Comparison of ENCODE assay signal across 8 mouse cellular contexts in the genomic region with DNA sequence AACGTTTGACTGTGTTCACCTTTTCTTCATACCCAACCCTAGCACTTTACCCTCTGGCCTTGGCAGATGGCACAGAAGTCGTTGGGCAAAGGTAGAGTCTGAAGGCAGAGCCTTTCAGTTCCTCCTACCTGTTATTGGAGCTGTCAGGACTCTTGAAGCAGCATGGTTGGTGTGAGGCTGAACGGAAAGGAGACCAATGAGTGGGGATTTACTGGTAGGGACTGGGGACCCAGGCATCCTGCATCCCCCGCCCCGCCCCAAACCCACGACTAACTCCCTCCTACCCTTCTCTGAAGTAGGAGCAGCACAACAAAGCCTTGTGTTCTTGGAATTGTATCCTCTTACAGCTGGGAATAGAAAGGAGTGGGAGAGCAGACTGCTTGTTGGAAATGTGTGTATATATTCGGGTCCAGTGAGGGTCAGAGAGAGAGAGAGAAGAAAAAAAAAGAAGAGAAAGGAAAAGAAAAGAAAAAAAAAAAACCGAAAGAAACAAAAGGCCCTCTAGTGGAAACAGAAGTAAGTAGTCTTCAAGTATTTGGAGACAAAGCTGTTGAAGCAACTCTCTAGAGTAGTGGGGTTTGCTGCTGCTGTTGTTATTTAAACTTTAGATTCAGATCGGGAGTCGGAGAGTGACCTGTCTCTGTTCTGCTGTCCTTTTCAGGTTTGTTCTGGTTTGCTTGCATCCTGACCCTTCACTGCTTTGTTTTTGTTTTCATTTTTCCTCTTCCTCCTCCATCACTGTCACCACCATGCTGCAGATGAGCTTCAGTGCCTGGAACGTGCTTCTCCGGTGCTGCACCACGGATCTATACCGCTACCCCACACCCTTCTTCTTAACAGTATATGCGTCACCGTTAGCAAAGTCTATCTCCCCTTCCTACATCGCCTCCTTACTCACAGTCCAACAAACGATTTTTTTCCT. TPM values are rescaled to one million over a fixed set of nuclear protein-coding genes. Genes with fewer than 3 reads are reported as not detected.
A peak's percentile ranks its signal among the peaks of the same experiment; 100 is the strongest.
DNase-seq lines count a peak whose midpoint lies in the region; ATAC-seq and TF ChIP-seq lines count a peak whose summit lies in the region.

Gene Dgka, minus strand, starts transcription at position 176 of the 922 bp plus-strand sequence.

- no peaks in the 10 kb centered on the region for H3K36me3 ChIP-seq in forebrain, postnatal 0 days (ENCODE audit: insufficient read depth)
- no peaks in the 10 kb centered on the region for H3K36me3 ChIP-seq in intestine, embryonic 16.5 days (ENCODE audit: control insufficient read depth, insufficient read depth, low read length)
- no peaks in the 10 kb centered on the region for H3K36me3 ChIP-seq in lung, embryonic 16.5 days (ENCODE audit: control insufficient read depth, insufficient read depth, low read length)
- no peaks in the 10 kb centered on the region for H3K36me3 ChIP-seq in small intestine, adult 2 months (ENCODE audit: control insufficient read depth, insufficient read depth, low read length)

- peak within 1 kb of the TSS; percentile 54 for H3K4me3 ChIP-seq in forebrain, postnatal 0 days (ENCODE audit: low read depth, low read length)
- H3K4me3 ChIP-seq in intestine, embryonic 16.5 days (ENCODE audit: low read length): peak within 1 kb of the TSS; percentile 71
- peak within 1 kb of the TSS; percentile 78 for H3K4me3 ChIP-seq in lung, embryonic 16.5 days (ENCODE audit: low read length)
- peak within 1 kb of the TSS; percentile 97 for H3K4me3 ChIP-seq in small intestine, adult 2 months (ENCODE audit: low read depth, low read length)

- peak; percentile 25 for ATAC-seq in activated CD4-positive, CD25-positive, alpha-beta regulatory T cell, adult 4 months
- no peak for ATAC-seq in forebrain, postnatal 0 days
- ATAC-seq in intestine, embryonic 16.5 days: no peak
- ATAC-seq in lung, embryonic 16.5 days (ENCODE audit: low read depth): no peak

- H3K27me3 ChIP-seq in forebrain, postnatal 0 days (ENCODE audit: insufficient read depth, low read length): peaks cover 15% of the 10 kb centered on the region; the same call in 1 of the 2 replicates
- no peaks in the 10 kb centered on the region for H3K27me3 ChIP-seq in intestine, embryonic 16.5 days (replicated peaks; ENCODE audit: control insufficient read depth, insufficient read depth, low read length)
- no peaks in the 10 kb centered on the region for H3K27me3 ChIP-seq in lung, embryonic 16.5 days (ENCODE audit: control insufficient read depth, insufficient read depth, low read depth, low read length)
- H3K27me3 ChIP-seq in small intestine, adult 2 months (ENCODE audit: control insufficient read depth, insufficient read depth, low read length): no peaks in the 10 kb centered on the region

- peak; percentile 49; the same call in 1 of the 2 replicates for TF ChIP-seq POLR2A in small intestine, adult 2 months (IDR thresholded peaks at IDR 0.05; ENCODE audit: low read depth, low read length)

- H3K9ac ChIP-seq in forebrain, postnatal 0 days: peak within 1 kb of the TSS; percentile 60
- peak within 1 kb of the TSS; percentile 92 for H3K9ac ChIP-seq in intestine, embryonic 16.5 days (ENCODE audit: low read depth, low read length)
- H3K9ac ChIP-seq in lung, embryonic 16.5 days (ENCODE audit: low read length): peak within 1 kb of the TSS; percentile 87

- TF ChIP-seq CTCF in forebrain, postnatal 0 days (IDR thresholded peaks at IDR 0.05; ENCODE audit: low read depth): peak; percentile 31; the same call in 1 of the 2 replicates
- TF ChIP-seq CTCF in small intestine, adult 2 months (IDR thresholded peaks at IDR 0.05; ENCODE audit: extremely low read depth, insufficient read length, insufficient replicate concordance, low read depth, low read length): no peak; the same call in 1 of the 2 replicates

- H3K27ac ChIP-seq in forebrain, postnatal 0 days (ENCODE audit: low read depth, low read length): no peak within 1 kb of the TSS
- H3K27ac ChIP-seq in intestine, embryonic 16.5 days (ENCODE audit: low read length): peak within 1 kb of the TSS; percentile 68
- peak within 1 kb of the TSS; percentile 76 for H3K27ac ChIP-seq in lung, embryonic 16.5 days (ENCODE audit: low read length)
- H3K27ac ChIP-seq in small intestine, adult 2 months (ENCODE audit: insufficient read depth, low read depth, low read length): peak within 1 kb of the TSS; percentile 97

- intact Hi-C loops in left cerebral cortex, postnatal 4 days (cut with DNase I): no loop called here

- H3K9me3 ChIP-seq in forebrain, postnatal 0 days (ENCODE audit: low read length): no peaks in the 10 kb centered on the region
- H3K9me3 ChIP-seq in intestine, embryonic 16.5 days (ENCODE audit: control insufficient read depth, low read length): no peaks in the 10 kb centered on the region
- H3K9me3 ChIP-seq in lung, embryonic 16.5 days (ENCODE audit: control insufficient read depth, low read length): no peaks in the 10 kb centered on the region

- 25% methylated on average over 18 of the region's 18 CpGs for WGBS in forebrain, postnatal 0 days
- 25% methylated on average over 18 of the region's 18 CpGs for WGBS in intestine, embryonic 16.5 days
- 16% methylated on average over 18 of the region's 18 CpGs for WGBS in lung, embryonic 16.5 days
- 13% methylated on average over 18 of the region's 18 CpGs for WGBS in small intestine, adult 2 months

- peaks cover 16% of the 10 kb centered on the region for H3K4me1 ChIP-seq in forebrain, postnatal 0 days (ENCODE audit: insufficient read depth)
- H3K4me1 ChIP-seq in intestine, embryonic 16.5 days (ENCODE audit: control insufficient read depth, insufficient read depth, low read length): peaks cover 20% of the 10 kb centered on the region
- H3K4me1 ChIP-seq in lung, embryonic 16.5 days (replicated peaks; ENCODE audit: control insufficient read depth, insufficient read depth, low read length): peaks cover 35% of the 10 kb centered on the region
- peaks cover 10% of the 10 kb centered on the region for H3K4me1 ChIP-seq in small intestine, adult 2 months (ENCODE audit: control insufficient read depth, insufficient read depth, insufficient read length, low read length)

- peak within 1 kb of the TSS; percentile 97 for H3K4me2 ChIP-seq in forebrain, postnatal 0 days (ENCODE audit: low read depth)
- peak within 1 kb of the TSS; percentile 94 for H3K4me2 ChIP-seq in intestine, embryonic 16.5 days (ENCODE audit: low read depth, low read length)
- H3K4me2 ChIP-seq in lung, embryonic 16.5 days (ENCODE audit: low read depth, low read length): peak within 1 kb of the TSS; percentile 95

- DNase-seq in cerebellum, postnatal 10 days: peak; percentile 18 to 28
- no peak for DNase-seq in cerebellum, adult 18-20 months
- peak; percentile 33 for DNase-seq in forebrain, postnatal 0 days
- no peak for DNase-seq in left cerebral cortex, postnatal 4 days

RNA-seq across cellular contexts. Expression of gene Dgka, which starts in this region (rescaled TPM):
- polyA plus RNA-seq in activated CD4-positive, CD25-positive, alpha-beta regulatory T cell, adult 4 months (2017; shearing (Covaris generic)): 100 to 1,000 TPM; 269 to 295 TPM
- 5.6 and 7.2 TPM in 2 replicates for total RNA-seq in forebrain, postnatal 0 days (2014; rRNA removed)
- polyA plus RNA-seq in forebrain, postnatal 0 days (2015; fragmentation: Nextera tagmentation; extraction: Ambion mirVana): 4.3 and 4.8 TPM in 2 replicates
- polyA plus RNA-seq in intestine, embryonic 16.5 days (2015; fragmentation: Nextera tagmentation; extraction: Ambion mirVana): 7.8 and 7.9 TPM in 2 replicates
- polyA plus RNA-seq in lung, embryonic 16.5 days (2015; fragmentation: Nextera tagmentation; extraction: Ambion mirVana): 12.2 and 13.9 TPM in 2 replicates
- polyA plus RNA-seq in small intestine, adult 2 months (2012; rRNA removed): 35.0 and 101 TPM in 2 replicates
- total RNA-seq in left cerebral cortex, postnatal 4 days (2021): 1 to 10 TPM; 7.5 to 7.7 TPM

Comparison
In these comparisons a context has a peak if more than half of its experiments do, and no peak if none do; other contexts are left out.
1. DNase-seq: peak in cerebellum, postnatal 10 days (2 of 2) and forebrain, postnatal 0 days (single experiment); none in cerebellum, adult 18-20 months (0 of 2) and left cerebral cortex, postnatal 4 days (single experiment).
2. Peak in every context shown above with its lines, with median percentiles within 50 percentile points of each other: H3K4me2 ChIP-seq, H3K4me3 ChIP-seq and H3K9ac ChIP-seq.